Mouse (Mus musculus): Measurements from ENCODE around the gene Hist1h3c.
"Not testable (repeated sequence)": the region's sequence is repeated elsewhere in the genome, so short reads cannot be mapped to it uniquely, and the experiment has no call there.

Gene Hist1h3c

DNA sequence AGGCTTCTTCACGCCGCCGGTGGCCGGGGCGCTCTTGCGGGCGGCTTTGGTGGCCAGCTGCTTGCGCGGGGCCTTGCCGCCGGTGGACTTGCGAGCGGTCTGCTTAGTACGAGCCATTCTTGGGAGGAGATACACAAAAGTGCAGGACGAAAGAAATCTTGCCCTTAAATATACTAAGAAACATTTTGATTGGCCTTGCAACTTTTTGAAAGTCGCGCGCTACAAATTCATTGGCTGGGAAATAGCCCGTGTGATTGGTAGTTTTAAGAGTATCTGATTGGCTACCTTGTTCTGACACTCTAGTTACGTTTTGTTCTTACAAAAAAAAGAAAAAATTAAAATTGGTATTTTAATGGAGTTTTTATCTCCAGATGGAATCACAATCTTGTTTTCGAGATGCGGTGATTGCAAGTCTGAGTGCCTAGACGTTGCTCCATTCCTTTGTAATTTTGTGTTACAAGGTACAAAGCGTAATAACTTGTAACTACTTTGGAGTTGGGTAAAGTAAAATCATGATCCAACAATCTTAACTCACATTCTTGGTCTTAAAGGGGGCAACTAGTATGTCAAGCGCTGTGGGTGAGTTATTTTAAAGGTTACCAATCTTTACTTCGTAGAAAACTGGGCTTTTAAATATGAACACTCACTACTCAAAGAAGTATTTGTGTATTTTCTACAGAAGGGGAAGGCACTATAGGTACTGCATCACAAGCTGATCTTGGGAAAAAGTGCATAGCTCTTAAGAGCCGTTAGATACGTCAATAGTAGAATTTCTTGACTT is at the start of gene Hist1h3c:
TSS of gene Hist1h3c (minus strand) at position 222 of the 781 bp plus-strand sequence.
- peak; percentile 69 to 83 for DNase-seq (ENCODE audit: low spot score in 2 of 2)

DNA sequence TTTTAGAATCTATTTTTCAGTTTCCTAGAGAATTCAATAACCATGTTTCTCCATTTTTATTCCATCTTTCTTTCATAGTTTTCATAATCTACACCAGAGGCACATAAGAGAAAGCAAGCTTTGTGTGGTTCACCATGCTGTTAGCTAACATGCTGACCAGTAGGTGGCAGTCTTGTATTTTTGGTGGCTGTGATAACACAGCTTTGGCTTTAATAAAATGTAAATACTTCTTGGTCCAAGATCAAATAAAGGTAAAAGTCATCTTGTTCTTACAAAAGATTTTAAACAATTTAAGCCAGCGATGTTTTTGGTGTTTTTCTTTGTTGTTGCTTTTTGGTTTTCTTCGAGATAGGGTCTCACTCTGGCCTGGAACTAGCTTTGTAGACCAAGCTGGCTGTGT is 47.1 kb upstream of the Hist1h3c start:
- DNase-seq (ENCODE audit: low spot score in 2 of 2) = peak in 1 of 2 experiments; percentile 34

GRCm38 (mm10) chr13:23779025-23779424 is 33.6 kb upstream of the Hist1h3c start:
- no peak for DNase-seq (ENCODE audit: low spot score in 2 of 2)

GRCm38 (mm10) chr13:23778339-23778738 is 32.9 kb upstream of the Hist1h3c start:
- no peak for DNase-seq (ENCODE audit: low spot score in 2 of 2)

- peak in 1 of 2 experiments; percentile 28 for DNase-seq (ENCODE audit: low spot score in 2 of 2)
Observed at GRCm38 (mm10) chr13:23772561-23773313, 27.3 kb upstream of the Hist1h3c start.

DNA sequence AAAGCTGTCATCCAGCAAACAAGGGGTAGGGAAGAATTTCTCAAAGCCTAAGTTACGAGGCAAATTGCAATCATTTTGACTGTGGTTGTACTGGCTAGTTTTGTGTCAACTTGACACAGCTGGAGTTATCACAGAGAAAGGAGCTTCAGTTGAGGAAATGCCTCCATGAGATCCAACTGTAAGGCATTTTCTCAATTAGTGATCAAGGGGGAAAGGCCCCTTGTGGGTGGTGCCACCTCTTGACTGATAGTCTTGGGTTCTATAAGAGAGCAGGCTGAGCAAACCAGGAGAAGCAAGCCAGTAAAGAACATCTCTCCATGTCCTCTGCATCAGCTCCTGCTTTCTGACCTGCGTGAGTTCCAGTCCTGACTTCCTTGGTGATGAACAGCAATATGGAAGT is 24.2 kb upstream of the Hist1h3c start, which contains the start of gene Trim38:
TSS of gene Trim38 (plus strand) at position 301 of the 400 bp plus-strand sequence.
- DNase-seq (ENCODE audit: low spot score in 2 of 2) = not testable (repeated sequence)

DNA sequence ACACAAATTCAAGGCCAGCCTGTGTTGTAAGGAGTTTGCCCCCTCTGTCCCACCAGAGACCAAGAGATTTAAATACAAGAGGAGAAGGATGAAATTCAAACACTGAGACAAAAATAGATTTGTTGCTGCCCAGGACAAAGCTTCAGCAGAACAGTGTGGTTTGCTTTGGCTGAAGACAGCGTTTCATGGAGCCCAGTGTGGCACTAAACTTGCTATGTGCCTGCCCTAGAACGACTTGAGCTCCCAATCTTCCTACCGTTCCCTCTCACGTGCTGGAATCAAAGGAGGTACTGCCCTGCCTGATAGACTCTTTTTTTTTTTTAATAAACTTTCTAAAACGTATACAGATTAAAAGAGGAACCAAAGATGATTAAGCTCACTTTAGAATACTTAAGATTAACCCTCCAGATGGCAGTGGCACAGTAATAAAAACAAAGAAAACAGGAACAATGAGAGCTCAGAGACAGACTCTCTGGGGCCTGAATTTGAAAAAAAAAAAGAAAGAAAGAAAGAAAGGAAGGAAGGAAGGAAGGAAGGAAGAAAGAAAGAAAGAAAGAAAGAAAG is 23.5 kb upstream of the Hist1h3c start:
- DNase-seq (ENCODE audit: low spot score in 2 of 2) = no peak

GRCm38 (mm10) chr13:23766772-23767171 is 21.4 kb upstream of the Hist1h3c start:
- no peak for DNase-seq (ENCODE audit: low spot score in 2 of 2)

DNA sequence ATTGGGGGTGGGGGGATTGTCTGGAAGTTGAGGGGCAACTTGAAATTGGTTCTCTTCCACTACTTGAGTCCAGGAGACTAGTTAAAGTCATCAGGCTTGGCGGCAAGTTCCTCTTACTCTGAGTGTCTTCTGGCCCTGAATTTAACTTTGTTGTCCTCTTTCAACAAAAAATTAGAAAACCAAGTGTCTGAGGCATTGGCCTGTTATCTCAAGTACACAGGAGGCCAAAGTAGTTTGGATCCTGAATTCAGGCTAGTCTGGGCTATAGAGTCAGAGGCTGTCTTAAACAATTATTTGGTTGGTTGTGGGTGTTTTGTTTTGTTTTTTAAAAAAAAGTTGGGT is 19.7 kb upstream of the Hist1h3c start:
- DNase-seq (ENCODE audit: low spot score in 2 of 2) = no peak

DNA sequence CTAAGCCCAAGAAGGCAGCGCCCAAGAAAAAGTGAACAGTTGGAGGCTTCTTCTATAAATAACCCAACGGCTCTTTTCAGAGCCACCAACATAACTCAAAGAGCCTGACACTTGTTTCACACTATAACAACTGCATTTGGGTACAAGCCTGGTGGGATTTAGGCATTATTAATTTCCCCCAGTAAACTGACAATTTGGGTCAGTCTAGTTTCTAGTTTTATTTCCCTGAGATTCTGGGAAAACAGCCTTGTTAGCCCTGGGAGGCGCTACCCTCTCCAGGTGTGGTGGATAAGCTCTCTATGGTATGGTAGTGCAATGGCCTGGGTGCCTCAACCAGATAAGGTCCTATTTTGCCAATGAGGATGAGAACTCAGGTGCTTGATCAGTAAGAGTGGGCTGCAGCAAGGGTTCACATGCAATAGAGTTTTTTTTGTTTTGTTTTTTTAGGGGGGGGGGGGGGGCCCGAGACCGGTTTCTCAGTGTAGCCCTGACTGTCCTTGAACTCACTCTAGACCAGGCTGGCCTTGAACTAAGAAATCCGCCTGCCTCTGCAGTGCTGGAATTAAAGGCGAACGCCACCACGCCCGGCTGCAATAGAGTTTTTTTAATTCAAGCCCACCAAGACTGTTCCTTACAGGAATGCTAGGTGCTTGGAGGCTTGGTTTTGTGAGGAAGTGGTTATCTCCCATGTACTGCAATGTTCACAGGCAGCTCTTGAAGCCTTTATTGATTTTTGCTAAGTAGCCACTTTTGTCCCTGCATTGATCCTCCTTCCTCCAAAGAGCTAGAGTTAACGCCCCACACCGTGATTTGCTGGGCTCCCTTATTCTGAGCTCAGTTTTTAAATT is 19.1 kb upstream of the Hist1h3c start:
- peak in 1 of 2 experiments; percentile 20 for DNase-seq (ENCODE audit: low spot score in 2 of 2)

- DNase-seq (ENCODE audit: low spot score in 2 of 2) = peak; percentile 75 to 84
Observed at GRCm38 (mm10) chr13:23763586-23764323, 18.4 kb upstream of the Hist1h3c start, which contains the start of gene Hist1h1a. TSS of gene Hist1h1a (plus strand) at chr13:23763666.

- no peak for DNase-seq (ENCODE audit: low spot score in 2 of 2)
Observed at GRCm38 (mm10) chr13:23763242-23763585, 17.8 kb upstream of the Hist1h3c start.

GRCm38 (mm10) chr13:23761871-23762821 is 16.7 kb upstream of the Hist1h3c start, which contains the start of gene Hist1h3a:
TSS of gene Hist1h3a (minus strand) at chr13:23762386.
- DNase-seq (ENCODE audit: low spot score in 2 of 2) = peak; percentile 62 to 70

DNA sequence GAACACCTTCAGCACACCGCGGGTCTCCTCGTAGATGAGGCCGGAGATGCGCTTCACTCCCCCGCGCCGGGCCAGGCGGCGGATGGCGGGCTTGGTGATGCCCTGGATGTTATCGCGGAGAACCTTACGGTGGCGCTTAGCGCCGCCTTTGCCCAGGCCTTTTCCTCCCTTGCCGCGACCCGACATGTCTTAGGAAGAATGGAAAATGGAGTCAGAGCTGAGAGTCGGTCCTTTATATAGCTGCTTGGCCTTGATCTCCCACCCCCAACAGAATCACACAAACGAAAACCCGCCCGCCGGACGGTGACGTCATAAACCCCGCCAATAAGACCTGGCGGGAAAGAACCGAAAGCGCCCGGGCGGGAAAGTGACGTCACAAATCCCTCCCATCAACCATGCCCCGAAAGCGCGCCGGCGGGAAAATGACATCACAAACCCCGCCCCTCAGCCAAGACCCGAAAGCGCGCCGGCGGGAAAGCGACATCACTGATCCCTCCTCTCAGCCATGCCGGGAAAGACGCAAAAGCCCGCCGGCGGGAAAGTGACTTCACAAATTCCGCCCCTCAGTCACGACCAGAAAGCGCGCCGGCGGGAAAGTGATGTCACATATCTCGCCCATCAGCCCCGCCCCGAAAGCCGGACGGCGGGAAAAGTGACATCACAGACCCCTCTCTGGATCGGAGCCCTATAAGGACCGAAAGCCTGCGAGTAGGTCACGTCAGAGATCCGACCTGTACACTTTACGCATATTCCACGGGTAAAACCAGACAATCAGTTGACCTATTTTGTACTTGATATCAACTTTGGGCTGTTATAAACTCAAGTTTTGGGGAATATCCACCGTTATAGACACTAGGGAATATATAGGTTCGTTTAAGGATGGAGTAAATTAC is 15.8 kb upstream of the Hist1h3c start, which contains the start of gene Hist1h4a:
TSS of gene Hist1h4a (minus strand) at position 259 of the 893 bp plus-strand sequence.
- peak; percentile 95 to 97 for DNase-seq (ENCODE audit: low spot score in 2 of 2)

- DNase-seq (ENCODE audit: low spot score in 2 of 2) = no peak
Observed at GRCm38 (mm10) chr13:23760240-23760971, 15.0 kb upstream of the Hist1h3c start.

DNA sequence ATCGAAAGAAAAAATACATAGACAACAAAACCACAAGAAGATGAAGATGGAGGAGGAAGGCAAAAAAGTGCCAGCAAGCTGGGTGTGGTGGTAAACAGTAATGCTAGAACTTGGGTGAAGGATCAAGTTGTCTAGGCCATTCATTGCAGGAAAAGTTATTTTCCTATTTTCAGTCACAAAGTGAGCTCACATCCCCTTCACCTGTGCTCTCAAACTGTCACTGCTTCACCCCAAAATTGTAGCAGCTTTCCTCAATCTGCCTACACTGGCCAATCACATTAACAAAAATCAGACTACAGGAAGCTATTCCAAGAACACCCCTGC is 14.5 kb upstream of the Hist1h3c start:
- peak in 1 of 2 experiments; percentile 36 for DNase-seq (ENCODE audit: low spot score in 2 of 2)

DNA sequence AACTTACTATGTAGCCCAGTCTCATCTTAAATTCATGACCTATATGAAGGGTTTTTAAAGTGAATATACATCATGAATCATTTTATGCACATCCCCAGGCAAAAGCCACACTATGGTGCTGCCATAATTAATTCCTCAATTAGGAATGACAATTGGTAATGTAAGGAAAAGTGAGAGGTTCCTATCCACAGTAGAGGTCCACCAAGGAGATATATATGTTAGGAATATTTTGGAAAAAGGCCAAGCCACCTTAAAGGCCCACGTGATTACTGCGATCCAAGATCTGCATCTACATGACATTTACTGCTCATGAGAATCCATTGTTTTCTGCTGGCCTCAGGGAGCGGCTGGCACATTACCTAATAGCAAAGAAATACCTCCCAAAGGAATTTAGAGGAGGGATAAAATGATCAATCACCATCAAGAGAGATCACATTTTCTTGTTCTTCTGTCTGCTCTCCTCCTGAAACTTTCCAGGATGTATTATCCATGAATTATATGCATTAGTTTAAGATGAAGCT is 13.9 kb upstream of the Hist1h3c start:
- no peak for DNase-seq (ENCODE audit: low spot score in 2 of 2)

- no peak for DNase-seq (ENCODE audit: low spot score in 2 of 2)
Observed at GRCm38 (mm10) chr13:23757921-23758320, 12.5 kb upstream of the Hist1h3c start.

All from spleen, postnatal 14 days (tissue).